Mouse (Mus musculus) G1E (cell line): ENCODE data around the gene Ppp1r17.

Experiments
- CTCF ChIP-seq: IDR thresholded peaks from 2 replicates; pipeline ENCODE4 v1.5.1; 2012; ENCODE audit warnings: low read depth, low read length, inconsistent platforms, mixed read lengths
- GATA1 ChIP-seq: IDR thresholded peaks from 2 replicates; pipeline ENCODE4 v1.6.1; 2012; ENCODE audit warnings: borderline replicate concordance, low read length, inconsistent platforms, mixed read lengths
- POLR2AphosphoS5 ChIP-seq: IDR thresholded peaks from 2 replicates; pipeline ENCODE4 v1.6.1; 2012; ENCODE audit warnings: low read depth, low read length, inconsistent platforms; ENCODE audit not compliant: insufficient replicate concordance
- TAL1 ChIP-seq: conservative IDR thresholded peaks from 2 replicates; pipeline ENCODE4 v1.6.1; 2012; ENCODE audit warnings: low read depth, low read length, inconsistent platforms, mixed read lengths

- TF ChIP-seq CTCF, result no peak
- TF ChIP-seq POLR2AphosphoS5, result no peak
- no peak for TF ChIP-seq TAL1
- no peak for TF ChIP-seq GATA1
Measured at GRCm38 (mm10) chr6:56076378-56076805, 59.1 kb downstream of the Ppp1r17 start.
